Mouse (Mus musculus): ENCODE data around the gene Poglut1. TPM values are rescaled to one million over a fixed set of nuclear protein-coding genes. Genes with fewer than 3 reads are reported as not detected.

Gene Poglut1
- polyA plus RNA-seq (2015; fragmentation: Nextera tagmentation; extraction: Ambion mirVana) = 54.2 and 57.5 TPM in 2 replicates

DNA sequence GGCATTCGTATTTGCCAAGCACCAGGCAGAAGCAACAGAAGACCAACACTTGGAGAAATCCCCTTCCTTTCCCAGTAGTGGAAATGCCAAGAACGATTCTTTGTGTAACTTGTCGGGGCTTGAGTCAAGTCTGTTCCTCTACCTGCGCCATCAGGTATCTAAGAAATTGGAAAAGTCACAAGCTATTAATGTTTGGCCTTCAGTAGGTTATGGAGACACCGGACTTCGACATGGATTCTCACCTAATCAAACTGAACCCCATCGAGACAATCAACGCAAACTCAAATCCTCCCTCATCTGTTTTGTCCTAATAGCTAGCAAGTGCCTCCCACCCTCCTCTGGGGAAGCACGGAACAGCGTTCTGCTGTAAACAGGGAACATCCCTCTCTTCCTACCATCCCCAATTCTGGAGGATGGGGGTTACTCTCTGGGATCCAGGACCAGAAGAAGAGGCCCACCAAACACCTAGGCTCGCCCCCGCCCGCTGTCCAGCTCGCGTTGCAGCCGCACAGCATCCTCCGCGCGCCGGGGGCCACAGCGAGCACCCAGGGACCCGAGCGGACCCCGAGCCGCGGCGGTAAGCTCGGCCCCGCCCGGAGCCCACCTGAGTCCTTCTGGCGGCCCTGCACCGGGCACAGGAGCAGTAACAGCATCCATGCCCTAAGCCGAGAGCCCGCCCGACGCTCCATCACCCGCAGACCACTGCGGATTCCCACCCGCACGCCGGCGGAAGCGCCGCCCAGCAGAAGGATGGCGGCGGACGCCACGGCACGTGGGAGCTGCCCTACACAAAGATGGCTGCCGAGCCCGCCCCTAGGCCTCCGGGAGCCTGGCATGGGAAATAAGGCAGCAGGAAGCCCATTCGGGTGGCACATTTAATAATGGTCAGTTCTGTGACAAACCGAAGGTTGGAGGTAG is at the start of gene Poglut1:
Gene Poglut1 (minus strand): TSS at position 780 of the 918 bp plus-strand sequence.
- ATAC-seq (ENCODE audit: insufficient number of reproducible peaks, low FRiP score, low TSS enrichment, low read depth) = peak; percentile 90
- WGBS = 2% methylated on average over 54 of the region's 54 CpGs
- Histone ChIP-seq H3K9me3 (replicated peaks) (no peaks in the 10 kb centered on the region), H3K4me1 (peaks cover 16% of the 10 kb centered on the region), H3K27me3 (peaks cover 12% of the 10 kb centered on the region; the same call in 1 of the 2 replicates), H3K36me3 (peaks cover 16% of the 10 kb centered on the region), H3K4me3 (replicated peaks) (peak within 1 kb of the TSS; percentile 81), H3K4me2 (replicated peaks) (peak within 1 kb of the TSS; percentile 77), H3K27ac (replicated peaks) (peak within 1 kb of the TSS; percentile 56; the same call in 1 of the 2 replicates), H3K9ac (peak within 1 kb of the TSS; percentile 73)

DNA sequence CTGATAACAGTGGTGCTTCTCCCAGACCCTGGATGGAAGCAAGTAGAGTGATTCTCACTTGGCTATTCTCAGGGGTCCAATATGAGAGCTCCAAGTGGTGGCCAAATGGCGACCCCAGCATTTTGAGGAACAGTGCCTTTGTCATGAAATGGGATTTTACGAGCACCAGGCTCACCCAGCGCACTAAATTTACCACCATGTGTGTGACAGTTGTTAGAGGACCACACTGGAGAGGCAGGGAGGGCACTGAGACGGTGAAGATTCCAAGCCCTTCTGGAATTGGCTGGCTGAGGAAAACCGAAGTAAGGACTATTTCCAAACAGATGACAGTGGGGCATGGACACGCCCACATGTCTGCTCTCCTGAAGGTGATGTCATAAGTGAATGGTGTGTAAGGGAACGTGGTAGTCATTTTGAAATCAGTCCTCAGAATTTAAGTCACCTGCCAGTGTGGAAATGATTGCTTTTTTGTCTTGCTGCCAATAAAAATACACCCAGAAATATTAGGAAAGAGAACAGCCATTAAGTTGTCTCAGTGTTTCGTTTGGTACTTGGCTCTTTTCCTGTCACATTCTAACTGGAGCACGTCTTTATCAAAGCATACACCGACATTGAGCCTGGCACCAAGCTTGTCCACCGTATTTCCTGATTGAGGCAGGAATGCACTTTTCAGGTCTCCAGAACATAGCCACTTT is 49.1 kb upstream of the Poglut1 start:
- no peaks in the 10 kb centered on the region for H3K9me3 ChIP-seq (replicated peaks)
- H3K27me3 ChIP-seq = no peaks in the 10 kb centered on the region
- H3K4me2 ChIP-seq (replicated peaks) = no peak overlapping the region
- no peak for ATAC-seq (ENCODE audit: insufficient number of reproducible peaks, low FRiP score, low TSS enrichment, low read depth)
- 65% methylated on average over 11 of the region's 11 CpGs for WGBS
- no peak overlapping the region for H3K9ac ChIP-seq
- H3K4me3 ChIP-seq (replicated peaks) = no peak overlapping the region
- H3K36me3 ChIP-seq = peaks cover 27% of the 10 kb centered on the region; the same call in 1 of the 2 replicates
- no peaks in the 10 kb centered on the region for H3K4me1 ChIP-seq
- no peak overlapping the region for H3K27ac ChIP-seq (replicated peaks)

DNA sequence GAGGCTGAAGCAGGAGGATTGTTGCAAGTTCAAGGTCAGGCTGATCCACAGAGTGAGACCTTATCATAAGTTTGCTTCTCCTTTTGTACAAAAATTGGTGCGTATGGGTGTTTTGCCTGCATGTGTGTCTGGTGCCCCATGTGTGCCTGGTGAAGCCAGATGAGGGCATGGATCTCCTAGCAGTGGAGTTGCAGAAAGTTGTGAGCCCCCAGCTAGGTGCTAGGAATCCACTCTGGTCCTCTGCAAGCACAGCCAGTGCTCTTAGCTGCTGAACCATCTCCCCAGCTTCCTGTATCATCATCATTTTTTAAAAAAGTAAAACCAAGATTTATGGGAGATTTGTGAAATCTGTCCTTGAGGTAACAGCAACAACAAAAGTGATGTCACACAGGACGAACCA is 46.6 kb upstream of the Poglut1 start:
- no peaks in the 10 kb centered on the region for H3K9me3 ChIP-seq (replicated peaks)
- peaks cover 25% of the 10 kb centered on the region for H3K36me3 ChIP-seq
- H3K9ac ChIP-seq = no peak overlapping the region
- no peak for ATAC-seq (ENCODE audit: insufficient number of reproducible peaks, low FRiP score, low TSS enrichment, low read depth)
- no peaks in the 10 kb centered on the region for H3K27me3 ChIP-seq
- no peak overlapping the region for H3K4me3 ChIP-seq (replicated peaks)
- H3K4me2 ChIP-seq (replicated peaks) = no peak overlapping the region
- no peak overlapping the region for H3K27ac ChIP-seq (replicated peaks)
- WGBS = 94% methylated on average over 2 of the region's 2 CpGs
- no peaks in the 10 kb centered on the region for H3K4me1 ChIP-seq

DNA sequence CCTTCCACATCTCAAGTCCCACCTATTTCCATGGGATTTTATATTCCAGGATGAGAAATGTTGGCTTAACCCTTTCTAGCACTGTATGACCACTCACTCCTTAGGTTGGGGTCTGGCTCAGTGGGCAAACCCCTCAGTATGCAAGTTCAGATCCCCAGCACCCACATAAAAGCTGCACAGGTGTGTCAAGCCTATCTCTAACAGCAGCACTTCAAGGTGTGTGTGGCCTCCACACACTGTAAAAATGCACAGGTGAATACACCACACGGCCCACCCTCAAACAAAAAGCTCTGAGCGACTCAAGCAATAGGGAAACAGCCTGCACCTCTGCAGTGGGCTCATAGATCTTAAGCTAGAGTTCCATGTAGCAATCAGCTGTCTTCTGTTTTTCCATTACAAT is 46.0 kb upstream of the Poglut1 start:
- no peaks in the 10 kb centered on the region for H3K4me1 ChIP-seq
- WGBS = 91% methylated on average over 2 of the region's 2 CpGs
- H3K9me3 ChIP-seq (replicated peaks) = no peaks in the 10 kb centered on the region
- no peak for ATAC-seq (ENCODE audit: insufficient number of reproducible peaks, low FRiP score, low TSS enrichment, low read depth)
- peaks cover 25% of the 10 kb centered on the region for H3K36me3 ChIP-seq
- no peak overlapping the region for H3K4me3 ChIP-seq (replicated peaks)
- no peak overlapping the region for H3K4me2 ChIP-seq (replicated peaks)
- H3K9ac ChIP-seq = no peak overlapping the region
- no peaks in the 10 kb centered on the region for H3K27me3 ChIP-seq
- H3K27ac ChIP-seq (replicated peaks) = no peak overlapping the region

DNA sequence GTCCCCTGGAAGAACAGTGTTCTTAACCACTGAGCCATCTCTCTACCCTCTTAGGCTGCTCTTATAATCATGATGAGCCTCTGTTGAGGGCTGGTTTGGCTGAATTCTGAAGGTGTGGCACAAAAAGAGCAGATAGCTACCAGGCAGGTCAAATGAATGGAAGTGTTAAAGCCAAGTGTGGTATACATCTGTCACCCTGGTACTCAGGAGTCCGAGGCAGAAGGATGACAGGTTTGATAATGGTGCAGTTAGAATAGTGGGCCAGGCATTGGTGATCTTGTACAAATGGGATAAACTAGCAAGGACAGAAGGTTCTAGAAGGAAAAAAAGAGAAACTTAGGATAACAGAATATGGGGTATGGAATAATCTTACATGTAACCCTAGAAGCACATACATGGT is 44.4 kb upstream of the Poglut1 start:
- Histone ChIP-seq H3K9ac (no peak overlapping the region), H3K4me1 (no peaks in the 10 kb centered on the region), H3K36me3 (peaks cover 32% of the 10 kb centered on the region), H3K27ac (replicated peaks) (no peak overlapping the region), H3K4me3 (replicated peaks) (no peak overlapping the region), H3K9me3 (replicated peaks) (no peaks in the 10 kb centered on the region), H3K4me2 (replicated peaks) (no peak overlapping the region), H3K27me3 (no peaks in the 10 kb centered on the region)
- no peak for ATAC-seq (ENCODE audit: insufficient number of reproducible peaks, low FRiP score, low TSS enrichment, low read depth)
- 81% methylated on average over 1 of the region's 1 CpGs for WGBS

DNA sequence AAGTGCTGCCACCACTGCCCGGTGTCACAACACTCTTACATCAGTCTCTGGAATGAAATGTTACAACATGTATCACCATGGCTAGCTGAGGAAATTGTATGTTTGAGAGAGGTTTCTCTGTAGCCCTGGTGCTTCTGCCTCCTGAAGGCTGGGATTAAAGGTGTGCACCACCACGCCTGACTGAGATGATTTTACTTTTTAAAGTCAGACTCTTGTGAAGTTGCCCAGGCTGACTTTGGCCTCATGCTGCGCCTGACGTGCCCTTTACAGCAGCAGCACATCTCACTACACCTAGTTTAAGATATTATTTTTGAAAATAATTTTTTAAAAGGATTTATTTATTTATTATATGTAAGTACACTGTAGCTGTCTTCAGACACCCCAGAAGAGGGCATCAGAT is 42.9 kb upstream of the Poglut1 start:
- WGBS = 95% methylated on average over 4 of the region's 4 CpGs

DNA sequence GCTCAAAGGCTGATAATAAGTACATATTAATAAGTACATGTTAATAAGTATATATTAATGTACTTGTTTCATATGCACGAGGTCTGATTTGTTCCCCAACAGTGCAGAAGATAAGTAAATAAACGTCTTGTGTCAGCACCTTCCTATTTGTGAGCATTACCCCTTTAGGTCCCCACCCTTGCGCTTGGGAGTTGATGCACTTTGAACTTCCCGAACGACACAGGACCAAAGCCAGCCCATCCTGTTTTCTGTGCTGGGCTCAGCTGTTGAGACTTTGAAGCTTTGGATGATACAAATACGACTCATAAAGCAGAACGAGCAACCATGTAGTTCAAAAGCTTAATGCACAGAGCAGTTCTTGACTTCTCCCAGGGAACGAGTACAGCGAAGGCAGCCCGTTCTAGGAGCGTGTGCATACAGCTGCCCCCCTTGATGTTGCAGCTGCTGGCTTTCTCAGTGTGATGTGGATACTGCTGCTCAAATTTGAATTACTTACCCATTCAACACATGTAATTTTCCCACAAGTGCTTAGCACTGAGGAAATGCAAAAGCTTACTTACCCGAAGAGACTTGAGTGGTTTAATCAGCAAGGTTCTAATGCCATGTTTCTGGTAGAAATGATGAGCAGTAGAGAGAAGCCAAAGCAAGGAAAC is 42.1 kb upstream of the Poglut1 start:
- Histone ChIP-seq H3K36me3 (peaks cover 54% of the 10 kb centered on the region), H3K4me2 (replicated peaks) (no peak overlapping the region), H3K27me3 (no peaks in the 10 kb centered on the region), H3K9ac (no peak overlapping the region), H3K27ac (replicated peaks) (no peak overlapping the region), H3K4me3 (replicated peaks) (no peak overlapping the region), H3K4me1 (no peaks in the 10 kb centered on the region), H3K9me3 (replicated peaks) (no peaks in the 10 kb centered on the region)
- 82% methylated on average over 12 of the region's 12 CpGs for WGBS
- ATAC-seq (ENCODE audit: insufficient number of reproducible peaks, low FRiP score, low TSS enrichment, low read depth) = no peak

More for the DNA sequence above, 42.9 kb upstream of the Poglut1 start:
- Histone ChIP-seq H3K9me3 (replicated peaks) (no peaks in the 10 kb centered on the region), H3K27ac (replicated peaks) (no peak overlapping the region), H3K9ac (no peak overlapping the region), H3K4me2 (replicated peaks) (no peak overlapping the region), H3K27me3 (no peaks in the 10 kb centered on the region), H3K4me1 (no peaks in the 10 kb centered on the region), H3K4me3 (replicated peaks) (no peak overlapping the region), H3K36me3 (peaks cover 46% of the 10 kb centered on the region)
- no peak for ATAC-seq (ENCODE audit: insufficient number of reproducible peaks, low FRiP score, low TSS enrichment, low read depth)

DNA sequence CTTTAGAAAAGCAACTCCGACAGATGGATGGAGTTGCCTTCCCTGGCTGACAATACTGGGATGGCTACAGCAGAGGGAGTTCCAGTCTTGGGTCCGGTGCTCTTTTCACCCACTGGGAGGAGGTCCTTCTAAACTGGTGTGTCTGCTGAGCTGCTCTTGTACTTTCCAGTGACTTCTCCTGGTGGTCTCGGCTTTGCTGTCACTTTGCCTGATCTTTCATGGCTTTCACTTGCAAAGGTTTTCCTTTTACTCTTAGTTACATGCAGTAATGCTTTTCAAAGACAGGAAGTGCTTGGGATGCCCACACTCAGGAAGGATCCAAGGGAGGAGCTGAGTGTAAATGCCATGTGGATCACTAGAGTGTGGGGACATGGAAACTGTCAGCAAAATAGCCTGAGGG is 41.4 kb upstream of the Poglut1 start:
- Histone ChIP-seq H3K27ac (replicated peaks) (no peak overlapping the region), H3K4me1 (no peaks in the 10 kb centered on the region), H3K27me3 (no peaks in the 10 kb centered on the region), H3K36me3 (peaks cover 60% of the 10 kb centered on the region), H3K4me2 (replicated peaks) (no peak overlapping the region), H3K9me3 (replicated peaks) (no peaks in the 10 kb centered on the region), H3K9ac (no peak overlapping the region), H3K4me3 (replicated peaks) (no peak overlapping the region)
- 75% methylated on average over 3 of the region's 3 CpGs for WGBS
- no peak for ATAC-seq (ENCODE audit: insufficient number of reproducible peaks, low FRiP score, low TSS enrichment, low read depth)

DNA sequence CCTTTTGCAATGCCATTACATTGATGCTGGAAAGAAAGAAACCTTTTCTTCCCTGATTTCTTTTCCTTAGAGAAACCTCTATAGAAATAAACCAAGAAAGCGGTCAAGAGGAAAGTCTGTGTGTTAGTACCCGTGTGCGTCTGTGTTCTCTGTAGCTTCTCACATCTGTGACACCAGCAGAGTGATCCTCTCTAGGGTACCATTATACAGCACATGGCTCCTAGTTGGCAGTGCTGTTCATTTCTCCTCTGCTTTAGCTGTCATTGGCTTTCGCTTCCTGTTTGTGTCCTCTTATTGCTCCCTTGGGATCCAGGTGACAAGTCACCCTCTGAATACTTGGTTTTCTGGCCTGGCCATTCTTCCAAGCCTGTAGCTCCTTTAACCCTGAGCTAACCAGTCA is 37.5 kb upstream of the Poglut1 start:
- Histone ChIP-seq H3K4me1 (no peaks in the 10 kb centered on the region), H3K36me3 (peaks cover 82% of the 10 kb centered on the region), H3K9ac (no peak overlapping the region), H3K4me3 (replicated peaks) (no peak overlapping the region), H3K27me3 (no peaks in the 10 kb centered on the region), H3K27ac (replicated peaks) (no peak overlapping the region), H3K4me2 (replicated peaks) (no peak overlapping the region), H3K9me3 (replicated peaks) (no peaks in the 10 kb centered on the region)
- no peak for ATAC-seq (ENCODE audit: insufficient number of reproducible peaks, low FRiP score, low TSS enrichment, low read depth)
- WGBS = 93% methylated on average over 4 of the region's 4 CpGs

DNA sequence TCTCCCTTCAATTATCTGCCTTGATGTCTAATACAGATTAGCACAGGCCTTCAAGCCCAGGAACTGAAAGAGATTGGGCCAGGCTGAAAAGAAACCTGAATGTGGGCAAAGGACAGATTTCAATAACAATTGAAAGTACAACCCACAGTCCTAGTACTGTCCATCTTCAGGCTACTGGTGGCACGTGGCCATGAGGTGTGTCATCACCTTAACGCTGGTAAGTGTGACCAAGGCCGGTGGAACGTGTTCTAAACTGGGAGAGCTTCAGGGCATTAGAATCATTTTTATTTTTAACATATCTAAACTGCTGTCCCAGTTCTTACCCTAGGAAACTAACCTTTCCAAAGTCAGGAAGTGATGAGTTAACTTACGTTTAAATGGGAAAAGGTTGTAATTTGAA is 37.1 kb upstream of the Poglut1 start:
- no peak overlapping the region for H3K27ac ChIP-seq (replicated peaks)
- H3K36me3 ChIP-seq = peaks cover 82% of the 10 kb centered on the region

DNA sequence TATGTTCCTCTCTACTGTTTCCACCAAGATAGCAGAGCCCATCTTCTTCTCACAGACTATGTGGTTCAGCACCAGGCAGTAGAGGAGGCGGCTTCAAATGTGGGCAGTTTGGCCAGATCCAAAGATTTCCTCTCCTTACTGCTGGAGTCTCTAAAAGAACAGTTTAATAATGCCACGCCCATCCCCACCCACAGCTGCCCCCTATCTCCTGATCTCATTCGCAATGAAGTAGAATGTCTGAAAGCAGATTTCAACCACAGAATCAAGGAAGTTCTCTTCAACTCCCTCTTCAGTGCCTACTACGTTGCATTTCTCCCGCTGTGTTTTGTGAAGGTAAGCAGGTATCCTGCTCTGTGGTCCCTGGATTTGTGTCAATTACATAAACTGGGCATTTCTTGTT is 35.1 kb upstream of the Poglut1 start:
- no peaks in the 10 kb centered on the region for H3K27me3 ChIP-seq
- 84% methylated on average over 5 of the region's 5 CpGs for WGBS

More for the DNA sequence above, 37.1 kb upstream of the Poglut1 start:
- H3K9ac ChIP-seq = no peak overlapping the region
- no peak overlapping the region for H3K4me2 ChIP-seq (replicated peaks)
- H3K27me3 ChIP-seq = no peaks in the 10 kb centered on the region
- WGBS = 87% methylated on average over 5 of the region's 5 CpGs
- no peak for ATAC-seq (ENCODE audit: insufficient number of reproducible peaks, low FRiP score, low TSS enrichment, low read depth)
- no peaks in the 10 kb centered on the region for H3K4me1 ChIP-seq
- H3K4me3 ChIP-seq (replicated peaks) = no peak overlapping the region
- H3K9me3 ChIP-seq (replicated peaks) = no peaks in the 10 kb centered on the region

More for the DNA sequence above, 35.1 kb upstream of the Poglut1 start:
- Histone ChIP-seq H3K36me3 (peaks cover 85% of the 10 kb centered on the region), H3K9ac (no peak overlapping the region), H3K4me1 (no peaks in the 10 kb centered on the region), H3K27ac (replicated peaks) (no peak overlapping the region), H3K9me3 (replicated peaks) (no peaks in the 10 kb centered on the region), H3K4me2 (replicated peaks) (no peak overlapping the region), H3K4me3 (replicated peaks) (no peak overlapping the region)
- no peak for ATAC-seq (ENCODE audit: insufficient number of reproducible peaks, low FRiP score, low TSS enrichment, low read depth)

Data from embryonic facial prominence, embryonic 15.5 days (tissue).